In the genomic region with DNA sequence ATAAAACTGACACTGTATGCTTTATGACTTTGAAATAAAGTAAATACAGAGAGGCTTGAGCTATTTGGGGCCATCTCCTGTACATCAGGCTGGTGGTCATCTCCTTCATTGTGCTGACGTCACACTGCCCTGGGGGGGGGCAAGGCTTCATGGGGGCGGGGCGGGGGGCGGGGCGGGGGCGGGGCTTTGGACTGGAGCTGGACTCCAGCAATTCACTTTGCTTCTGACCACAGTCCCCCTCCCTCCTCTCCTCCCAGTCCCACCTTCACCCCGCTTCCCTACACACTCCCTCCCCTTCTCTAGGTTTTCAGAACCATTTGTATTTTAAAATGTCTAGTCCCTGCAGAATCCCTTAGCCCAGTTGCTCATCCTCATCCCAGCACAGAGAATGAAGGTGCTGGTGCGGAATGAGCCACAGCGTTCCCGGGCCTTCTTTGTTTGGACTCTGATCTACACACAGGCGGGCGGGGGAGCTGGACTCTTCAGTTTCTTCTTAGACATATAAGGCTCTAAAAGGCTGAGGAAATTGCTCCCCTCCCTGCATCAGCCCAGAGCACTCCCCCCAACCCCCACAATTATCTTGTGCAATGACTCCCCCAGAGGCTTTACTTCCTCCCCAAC, we compare ENCODE assay signal across 8 mouse cellular contexts. TPM values are rescaled to one million over a fixed set of nuclear protein-coding genes. Genes with fewer than 3 reads are reported as not detected.
DNase-seq lines count a peak whose midpoint lies in the region; ATAC-seq lines count a peak whose summit lies in the region.

No protein-coding gene starts in this region.

- 4% methylated on average over 12 of the region's 12 CpGs for WGBS in hindbrain, embryonic 10.5 days
- 11% methylated on average over 12 of the region's 12 CpGs for WGBS in limb, embryonic 13.5 days
- WGBS in neural tube, embryonic 12.5 days = 5% methylated on average over 12 of the region's 12 CpGs

- H3K4me3 ChIP-seq in hindbrain, embryonic 10.5 days = peak overlapping the region; percentile 47
- peak overlapping the region; percentile 26 for H3K4me3 ChIP-seq in limb, embryonic 13.5 days
- peak overlapping the region; percentile 12; the same call in 1 of the 2 replicates for H3K4me3 ChIP-seq in neural tube, embryonic 12.5 days

- peak; percentile 33 for DNase-seq in urinary bladder, postnatal 14 days (ENCODE audit: low spot score)
- DNase-seq in urinary bladder, adult 2 months (ENCODE audit: low spot score) = no peak
- DNase-seq in hindbrain, embryonic 10.5 days (ENCODE audit: low spot score) = peak; percentile 68
- DNase-seq in gastrocnemius, adult 8-10 months (ENCODE audit: low spot score in 2 of 2) = no peak
- no peak for DNase-seq in layer of hippocampus, postnatal 10 days (ENCODE audit: low spot score in 2 of 2)
- DNase-seq in gastrocnemius, postnatal 4 days (ENCODE audit: low spot score in 2 of 2) = no peak

- ATAC-seq in limb, embryonic 13.5 days (ENCODE audit: low FRiP score, low read depth) = peak; percentile 16; the same call in 1 of the 2 replicates
- peak; percentile 65 for ATAC-seq in neural tube, embryonic 12.5 days (ENCODE audit: low FRiP score, low read depth)

- H3K27me3 ChIP-seq in hindbrain, embryonic 10.5 days (ENCODE audit: insufficient read depth, poor library complexity, severe bottlenecking) = peaks cover 18% of the 10 kb centered on the region
- H3K27me3 ChIP-seq in limb, embryonic 13.5 days = peaks cover 43% of the 10 kb centered on the region
- no peaks in the 10 kb centered on the region for H3K27me3 ChIP-seq in neural tube, embryonic 12.5 days (replicated peaks)

- peaks cover 36% of the 10 kb centered on the region for H3K4me1 ChIP-seq in hindbrain, embryonic 10.5 days (replicated peaks)
- peaks cover 16% of the 10 kb centered on the region for H3K4me1 ChIP-seq in limb, embryonic 13.5 days
- H3K4me1 ChIP-seq in neural tube, embryonic 12.5 days = peaks cover 13% of the 10 kb centered on the region

- peak overlapping the region; percentile 89 for H3K27ac ChIP-seq in hindbrain, embryonic 10.5 days
- H3K27ac ChIP-seq in limb, embryonic 13.5 days = no peak overlapping the region
- H3K27ac ChIP-seq in neural tube, embryonic 12.5 days = no peak overlapping the region

- H3K9ac ChIP-seq in limb, embryonic 13.5 days = 0 out of 2 replicates have a peak overlapping the region, but pooled peaks have one; percentile 19
- peak overlapping the region; percentile 38; the same call in 1 of the 2 replicates for H3K9ac ChIP-seq in neural tube, embryonic 12.5 days

- no peaks in the 10 kb centered on the region for H3K36me3 ChIP-seq in hindbrain, embryonic 10.5 days
- no peaks in the 10 kb centered on the region for H3K36me3 ChIP-seq in limb, embryonic 13.5 days
- H3K36me3 ChIP-seq in neural tube, embryonic 12.5 days = no peaks in the 10 kb centered on the region

- H3K4me2 ChIP-seq in limb, embryonic 13.5 days (replicated peaks) = peak overlapping the region; percentile 56
- peak overlapping the region; percentile 54 for H3K4me2 ChIP-seq in neural tube, embryonic 12.5 days (replicated peaks)

- H3K9me3 ChIP-seq in hindbrain, embryonic 10.5 days = no peaks in the 10 kb centered on the region
- H3K9me3 ChIP-seq in limb, embryonic 13.5 days = no peaks in the 10 kb centered on the region
- H3K9me3 ChIP-seq in neural tube, embryonic 12.5 days = no peaks in the 10 kb centered on the region

RNA-seq across cellular contexts. Expression of gene Aldh1b1, which starts 3.5 kb away (rescaled TPM):
- 22.8 and 28.5 TPM in 2 replicates for polyA plus RNA-seq in urinary bladder, adult 2 months (2012; rRNA removed)
- polyA plus RNA-seq in hindbrain, embryonic 10.5 days (2016; fragmentation: Nextera tagmentation; extraction: Ambion mirVana) = 7.3 and 7.4 TPM in 2 replicates
- polyA plus RNA-seq in limb, embryonic 13.5 days (2015; fragmentation: Nextera tagmentation; extraction: Ambion mirVana) = 1.9 and 2.2 TPM in 2 replicates
- 11.0 and 11.4 TPM in 2 replicates for polyA plus RNA-seq in neural tube, embryonic 12.5 days (2016; fragmentation: Nextera tagmentation; extraction: Ambion mirVana)
- total RNA-seq in gastrocnemius, adult 8-10 months (2022) = under 1 TPM; 0.27 to 0.81 (median 0.37) TPM
- total RNA-seq in layer of hippocampus, postnatal 10 days (2021) = 10 to 100 TPM; 21.1 to 22.6 TPM
- total RNA-seq in gastrocnemius, postnatal 4 days (2021) = 1 to 10 TPM; 1.6 to 2.4 TPM

RNA-seq across cellular contexts. Expression of gene Igfbpl1, which starts 31.4 kb away (rescaled TPM):
- 0.03 TPM in 1 of 2 replicates, not detected in the other for polyA plus RNA-seq in urinary bladder, adult 2 months (2012; rRNA removed)
- 13.7 and 56.4 TPM in 2 replicates for polyA plus RNA-seq in hindbrain, embryonic 10.5 days (2016; fragmentation: Nextera tagmentation; extraction: Ambion mirVana)
- polyA plus RNA-seq in limb, embryonic 13.5 days (2015; fragmentation: Nextera tagmentation; extraction: Ambion mirVana) = 0.25 and 0.47 TPM in 2 replicates
- 63.2 and 74.6 TPM in 2 replicates for polyA plus RNA-seq in neural tube, embryonic 12.5 days (2016; fragmentation: Nextera tagmentation; extraction: Ambion mirVana)
- not detected for total RNA-seq in gastrocnemius, adult 8-10 months (2022)
- 10 to 100 TPM; 58.1 to 60.4 TPM for total RNA-seq in layer of hippocampus, postnatal 10 days (2021)
- not detected for total RNA-seq in gastrocnemius, postnatal 4 days (2021)

RNA-seq across cellular contexts. Expression of gene Stra6l, which starts 53.2 kb away (rescaled TPM):
- 0.39 and 0.57 TPM in 2 replicates for polyA plus RNA-seq in urinary bladder, adult 2 months (2012; rRNA removed)
- 0.29 and 0.54 TPM in 2 replicates for polyA plus RNA-seq in hindbrain, embryonic 10.5 days (2016; fragmentation: Nextera tagmentation; extraction: Ambion mirVana)
- 0.67 and 1.3 TPM in 2 replicates for polyA plus RNA-seq in limb, embryonic 13.5 days (2015; fragmentation: Nextera tagmentation; extraction: Ambion mirVana)
- polyA plus RNA-seq in neural tube, embryonic 12.5 days (2016; fragmentation: Nextera tagmentation; extraction: Ambion mirVana) = 7.3 and 7.8 TPM in 2 replicates
- not detected for total RNA-seq in gastrocnemius, adult 8-10 months (2022)
- total RNA-seq in layer of hippocampus, postnatal 10 days (2021) = not detected
- under 1 TPM in 1 of 2 experiments, not detected in 1; 0.10 TPM for total RNA-seq in gastrocnemius, postnatal 4 days (2021)

Comparison
In these comparisons a context has a peak if more than half of its experiments do, and no peak if none do; other contexts are left out.
1. DNase-seq: peak in urinary bladder, postnatal 14 days (single experiment) and hindbrain, embryonic 10.5 days (single experiment); none in urinary bladder, adult 2 months (single experiment), gastrocnemius, adult 8-10 months (0 of 2), layer of hippocampus, postnatal 10 days (0 of 2) and gastrocnemius, postnatal 4 days (0 of 2).
2. RNA of gene Igfbpl1, which starts 31.4 kb away (polyA plus RNA-seq): 63.2 to 74.6 TPM in neural tube, embryonic 12.5 days and 13.7 to 56.4 TPM in hindbrain, embryonic 10.5 days; 0.25 to 0.47 TPM in limb, embryonic 13.5 days and 0.03 TPM in urinary bladder, adult 2 months; every median in the first group is over 10 times any median in the second.
3. Peak in every context shown above with its lines, with median percentiles within 50 percentile points of each other: H3K4me3 ChIP-seq.